Mouse (Mus musculus): ENCODE measurements at regions not wholly inside any gene's neighbourhood (a gene's known extent, or its start where the extent isn't known, plus 50 kb on each side); places are given as distances from the start of the nearest gene placed in this dataset.

GRCm38 (mm10) chr13:113502059-113502458, 116.3 kb downstream of the Snx18 start:
- 76% methylated on average over 3 of the region's 3 CpGs for WGBS
- Histone ChIP-seq H3K4me1 (peaks cover 5% of the 10 kb centered on the region; the same call in 1 of the 2 replicates), H3K9me3 (no peaks in the 10 kb centered on the region), H3K36me3 (no peaks in the 10 kb centered on the region), H3K4me2 (no peak overlapping the region), H3K27me3 (no peaks in the 10 kb centered on the region), H3K27ac (no peak overlapping the region), H3K9ac (no peak overlapping the region), H3K4me3 (no peak overlapping the region)
- no peak for ATAC-seq (ENCODE audit: insufficient number of reproducible peaks, insufficient read depth, low FRiP score, low TSS enrichment, low read depth)

GRCm38 (mm10) chr13:113500373-113500990, 117.9 kb downstream of the Snx18 start:
- WGBS: 70% methylated on average over 3 of the region's 3 CpGs
- Histone ChIP-seq H3K4me3 (no peak overlapping the region), H3K9me3 (no peaks in the 10 kb centered on the region), H3K27me3 (no peaks in the 10 kb centered on the region), H3K27ac (no peak overlapping the region), H3K36me3 (no peaks in the 10 kb centered on the region), H3K9ac (no peak overlapping the region), H3K4me1 (peaks cover 5% of the 10 kb centered on the region; the same call in 1 of the 2 replicates), H3K4me2 (no peak overlapping the region)
- no peak for ATAC-seq (ENCODE audit: insufficient number of reproducible peaks, insufficient read depth, low FRiP score, low TSS enrichment, low read depth)

- no peak for ATAC-seq (ENCODE audit: insufficient number of reproducible peaks, insufficient read depth, low FRiP score, low TSS enrichment, low read depth)
- WGBS: 80% methylated on average over 6 of the region's 6 CpGs
- H3K4me1 ChIP-seq: peaks cover 5% of the 10 kb centered on the region; the same call in 1 of the 2 replicates
- H3K36me3 ChIP-seq: no peaks in the 10 kb centered on the region
- no peaks in the 10 kb centered on the region for H3K9me3 ChIP-seq
- no peaks in the 10 kb centered on the region for H3K27me3 ChIP-seq
- no peak overlapping the region for H3K4me3 ChIP-seq
- no peak overlapping the region for H3K27ac ChIP-seq
- H3K9ac ChIP-seq: no peak overlapping the region
- no peak overlapping the region for H3K4me2 ChIP-seq
Observed at GRCm38 (mm10) chr13:113499079-113499710, 119.2 kb downstream of the Snx18 start.

GRCm38 (mm10) chr13:113495595-113496285, 122.6 kb downstream of the Snx18 start:
- WGBS: 55% methylated on average over 5 of the region's 5 CpGs
- Histone ChIP-seq H3K36me3 (no peaks in the 10 kb centered on the region), H3K4me3 (no peak overlapping the region), H3K4me1 (peaks cover 3% of the 10 kb centered on the region; the same call in 1 of the 2 replicates), H3K27me3 (no peaks in the 10 kb centered on the region), H3K27ac (no peak overlapping the region), H3K9ac (no peak overlapping the region), H3K4me2 (no peak overlapping the region), H3K9me3 (no peaks in the 10 kb centered on the region)
- ATAC-seq (ENCODE audit: insufficient number of reproducible peaks, insufficient read depth, low FRiP score, low TSS enrichment, low read depth): no peak

GRCm38 (mm10) chr13:113495136-113495535, 123.2 kb downstream of the Snx18 start:
- H3K4me2 ChIP-seq: no peak overlapping the region
- peaks cover 8% of the 10 kb centered on the region for H3K4me1 ChIP-seq
- no peaks in the 10 kb centered on the region for H3K27me3 ChIP-seq
- WGBS: 82% methylated on average over 3 of the region's 3 CpGs
- H3K27ac ChIP-seq: no peak overlapping the region
- no peak overlapping the region for H3K9ac ChIP-seq
- ATAC-seq (ENCODE audit: insufficient number of reproducible peaks, insufficient read depth, low FRiP score, low TSS enrichment, low read depth): no peak
- H3K9me3 ChIP-seq: no peaks in the 10 kb centered on the region
- H3K36me3 ChIP-seq: no peaks in the 10 kb centered on the region
- no peak overlapping the region for H3K4me3 ChIP-seq

- no peak overlapping the region for H3K4me2 ChIP-seq
- H3K36me3 ChIP-seq: no peaks in the 10 kb centered on the region
- ATAC-seq (ENCODE audit: insufficient number of reproducible peaks, insufficient read depth, low FRiP score, low TSS enrichment, low read depth): no peak
- no peak overlapping the region for H3K27ac ChIP-seq
- 87% methylated on average over 5 of the region's 5 CpGs for WGBS
- H3K4me3 ChIP-seq: no peak overlapping the region
- peaks cover 8% of the 10 kb centered on the region for H3K4me1 ChIP-seq
- H3K9me3 ChIP-seq: no peaks in the 10 kb centered on the region
- no peak overlapping the region for H3K9ac ChIP-seq
- H3K27me3 ChIP-seq: no peaks in the 10 kb centered on the region
Observed at GRCm38 (mm10) chr13:113494688-113495087, 123.7 kb downstream of the Snx18 start.

GRCm38 (mm10) chr13:113489951-113490822, 128.2 kb downstream of the Snx18 start:
- Histone ChIP-seq H3K27ac (no peak overlapping the region), H3K36me3 (no peaks in the 10 kb centered on the region), H3K27me3 (no peaks in the 10 kb centered on the region), H3K9me3 (peaks cover 7% of the 10 kb centered on the region), H3K4me3 (no peak overlapping the region), H3K4me1 (peaks cover 5% of the 10 kb centered on the region; the same call in 1 of the 2 replicates), H3K4me2 (no peak overlapping the region), H3K9ac (no peak overlapping the region)
- WGBS: 67% methylated on average over 6 of the region's 6 CpGs
- ATAC-seq (ENCODE audit: insufficient number of reproducible peaks, insufficient read depth, low FRiP score, low TSS enrichment, low read depth): no peak

GRCm38 (mm10) chr13:113486368-113486955, 131.9 kb downstream of the Snx18 start:
- Histone ChIP-seq H3K4me1 (peaks cover 5% of the 10 kb centered on the region; the same call in 1 of the 2 replicates), H3K27ac (no peak overlapping the region), H3K36me3 (no peaks in the 10 kb centered on the region), H3K27me3 (no peaks in the 10 kb centered on the region), H3K9ac (no peak overlapping the region), H3K4me3 (no peak overlapping the region), H3K9me3 (peaks cover 7% of the 10 kb centered on the region), H3K4me2 (no peak overlapping the region)
- ATAC-seq (ENCODE audit: insufficient number of reproducible peaks, insufficient read depth, low FRiP score, low TSS enrichment, low read depth): no peak
- 69% methylated on average over 6 of the region's 6 CpGs for WGBS

GRCm38 (mm10) chr13:113485511-113485910, 132.9 kb downstream of the Snx18 start:
- Histone ChIP-seq H3K27me3 (no peaks in the 10 kb centered on the region), H3K27ac (no peak overlapping the region), H3K4me1 (peaks cover 4% of the 10 kb centered on the region; the same call in 1 of the 2 replicates), H3K9me3 (peaks cover 7% of the 10 kb centered on the region), H3K4me2 (no peak overlapping the region), H3K9ac (no peak overlapping the region), H3K36me3 (no peaks in the 10 kb centered on the region), H3K4me3 (no peak overlapping the region)
- ATAC-seq (ENCODE audit: insufficient number of reproducible peaks, insufficient read depth, low FRiP score, low TSS enrichment, low read depth): no peak
- 88% methylated on average over 7 of the region's 7 CpGs for WGBS

- no peak overlapping the region for H3K27ac ChIP-seq
- ATAC-seq (ENCODE audit: insufficient number of reproducible peaks, insufficient read depth, low FRiP score, low TSS enrichment, low read depth): no peak
- no peaks in the 10 kb centered on the region for H3K27me3 ChIP-seq
- WGBS: 62% methylated on average over 10 of the region's 10 CpGs
- H3K9ac ChIP-seq: no peak overlapping the region
- H3K4me2 ChIP-seq: no peak overlapping the region
- no peaks in the 10 kb centered on the region for H3K36me3 ChIP-seq
- no peak overlapping the region for H3K4me3 ChIP-seq
- no peaks in the 10 kb centered on the region for H3K4me1 ChIP-seq
- H3K9me3 ChIP-seq: peaks cover 7% of the 10 kb centered on the region
Observed at GRCm38 (mm10) chr13:113484159-113484762, 134.1 kb downstream of the Snx18 start.

GRCm38 (mm10) chr13:113482911-113483310, 135.5 kb downstream of the Snx18 start:
- Histone ChIP-seq H3K27ac (no peak overlapping the region), H3K27me3 (no peaks in the 10 kb centered on the region), H3K9me3 (no peaks in the 10 kb centered on the region), H3K4me1 (no peaks in the 10 kb centered on the region), H3K4me2 (no peak overlapping the region), H3K9ac (no peak overlapping the region), H3K4me3 (no peak overlapping the region), H3K36me3 (no peaks in the 10 kb centered on the region)
- 91% methylated on average over 1 of the region's 1 CpGs for WGBS
- ATAC-seq (ENCODE audit: insufficient number of reproducible peaks, insufficient read depth, low FRiP score, low TSS enrichment, low read depth): no peak

Data from embryonic facial prominence, embryonic 13.5 days (tissue).